Mouse (Mus musculus): ENCODE data around the gene Mcmbp. TPM values are rescaled to one million over a fixed set of nuclear protein-coding genes. Genes with fewer than 3 reads are reported as not detected.

The Mcmbp gene
- 10 to 100 TPM; 21.2 to 24.0 TPM for total RNA-seq (2021)
- long read RNA-seq, experiment 1, full-length matches to known transcripts = 18 of 21 reads
- long read RNA-seq, experiment 1, partial matches to known transcripts = 1 of 21 reads
- long read RNA-seq, experiment 1, other reads (novel, unspliced or antisense) = 2 of 21 reads
- long read RNA-seq, experiment 2, full-length matches to known transcripts = 12 of 15 reads
- long read RNA-seq, experiment 2, partial matches to known transcripts = 2 of 15 reads
- long read RNA-seq, experiment 2, other reads (novel, unspliced or antisense) = 1 of 15 reads

GRCm38 (mm10) chr7:128740334-128740733, at the start of gene Mcmbp:
Mcmbp (minus strand) TSS chr7:128740495.
- DNase-seq (ENCODE audit: low spot score in 2 of 2) = peak; percentile 95 to 97
- intact Hi-C loops (cut with DNase I) = no loop called here

DNA sequence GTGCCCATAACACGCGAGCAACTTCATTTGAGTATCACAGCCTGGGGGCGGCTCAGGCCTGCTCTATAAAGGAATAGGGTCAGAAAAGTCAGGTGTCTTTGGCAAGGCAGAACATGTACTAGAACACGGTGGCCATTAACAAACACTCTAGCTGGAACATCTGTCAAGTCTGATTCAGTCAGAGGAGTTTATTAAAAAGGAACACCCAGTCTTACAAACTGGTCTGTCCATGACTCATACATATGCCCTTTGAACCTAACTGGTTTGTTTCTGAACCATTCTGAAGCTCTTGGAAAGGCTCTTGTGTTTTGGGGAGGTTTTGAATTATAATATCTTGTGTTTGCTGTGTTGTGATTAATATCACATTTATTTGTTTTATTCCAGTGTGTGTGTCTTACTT, 49.8 kb upstream of the Mcmbp start:
- intact Hi-C loops (cut with DNase I) = no loop called here
- no peak for DNase-seq (ENCODE audit: low spot score in 2 of 2)

DNA sequence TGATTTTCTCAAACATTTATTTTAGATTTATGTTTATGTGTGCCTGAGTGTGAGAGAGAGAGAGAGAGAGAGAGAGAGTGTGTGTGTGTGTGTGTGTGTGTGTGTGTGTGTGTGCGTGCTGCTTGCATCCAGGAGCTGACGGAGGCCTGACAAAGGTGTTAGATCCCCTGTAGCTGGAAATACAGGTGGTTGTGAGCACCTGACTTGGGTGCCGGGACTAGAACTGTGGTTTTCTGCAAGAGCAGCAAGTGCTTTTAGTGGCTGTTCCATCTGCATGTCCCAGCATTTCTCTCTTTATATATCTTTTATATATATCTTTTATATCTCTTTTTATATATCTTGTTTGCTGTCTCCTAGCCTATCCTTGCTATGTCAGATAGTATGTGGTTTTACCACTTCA, 41.6 kb upstream of the Mcmbp start:
- no peak for DNase-seq (ENCODE audit: low spot score in 2 of 2)
- intact Hi-C loops (cut with DNase I) = no loop called here

- intact Hi-C loops (cut with DNase I) = loop anchor here (10.0 kb wide), 1 partner anchor 845 kb away; no protein-coding TSS in a partner anchor
- peak; percentile 71 to 75 for DNase-seq (ENCODE audit: low spot score in 2 of 2)
Measured at GRCm38 (mm10) chr7:128779305-128779704, 39.0 kb upstream of the Mcmbp start.

DNA sequence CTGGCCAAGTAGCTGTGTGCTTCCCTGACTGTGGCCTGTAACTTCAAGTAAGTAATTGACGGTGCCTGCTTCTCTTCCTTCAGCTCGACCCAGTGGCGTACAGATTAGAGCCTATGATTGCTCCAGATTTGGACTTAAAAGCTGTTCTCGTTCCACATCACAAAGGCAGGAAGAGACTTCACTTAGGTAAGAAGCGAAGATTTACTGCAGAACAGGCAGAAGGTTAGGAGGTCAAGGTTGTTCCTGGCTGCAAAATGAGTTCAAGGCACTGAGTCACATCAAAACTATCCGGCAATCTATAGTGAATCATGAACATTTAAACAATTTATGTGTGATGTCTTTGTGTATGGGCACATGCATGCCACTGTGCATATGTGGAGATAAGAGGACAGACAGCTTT, 36.9 kb upstream of the Mcmbp start:
- intact Hi-C loops (cut with DNase I) = loop anchor here (10.0 kb wide), 1 partner anchor 848 kb away; no protein-coding TSS in a partner anchor
- DNase-seq (ENCODE audit: low spot score in 2 of 2) = no peak

DNA sequence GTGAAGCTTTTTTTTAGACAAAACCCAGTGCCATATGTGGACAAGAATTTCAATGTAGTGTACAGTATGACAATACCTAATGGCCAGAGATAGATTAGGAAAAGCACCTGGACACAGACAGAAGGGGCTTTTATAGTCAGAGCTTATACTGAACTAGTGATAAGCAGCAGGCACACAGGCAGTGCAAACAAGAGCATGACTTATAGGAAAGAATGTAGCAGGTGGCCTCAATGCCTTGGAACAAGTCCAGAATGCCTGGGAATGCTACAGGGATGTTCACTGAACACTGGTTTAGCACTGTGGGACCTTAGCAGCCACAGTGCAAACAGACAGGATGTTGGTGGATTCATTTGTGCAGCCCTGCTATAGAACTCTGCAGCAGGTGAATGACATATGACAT, 26.4 kb upstream of the Mcmbp start:
- DNase-seq (ENCODE audit: low spot score in 2 of 2) = no peak
- intact Hi-C loops (cut with DNase I) = no loop called here

- no peak for DNase-seq (ENCODE audit: low spot score in 2 of 2)
- intact Hi-C loops (cut with DNase I) = no loop called here
Measured at GRCm38 (mm10) chr7:128758948-128759347, 18.7 kb upstream of the Mcmbp start.

DNA sequence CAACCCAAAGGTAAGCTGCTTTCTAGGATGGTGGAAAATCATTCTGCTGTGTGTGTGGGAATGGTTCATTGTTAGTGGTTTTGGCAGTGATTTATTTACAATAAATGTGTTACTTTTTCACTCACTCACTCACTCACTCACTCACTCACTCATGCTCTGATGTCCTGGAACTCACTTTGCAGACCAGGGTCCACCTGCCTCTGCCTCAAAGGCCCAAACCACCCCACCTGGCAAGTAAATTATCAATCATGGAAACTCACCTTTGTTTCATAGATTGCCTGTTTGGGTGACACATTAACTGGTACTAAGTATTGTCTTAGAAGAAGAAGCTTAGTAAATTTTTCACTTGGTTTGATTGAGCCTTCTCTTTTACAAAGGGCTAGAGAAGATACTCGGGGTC, 15.1 kb upstream of the Mcmbp start:
- intact Hi-C loops (cut with DNase I) = no loop called here

DNA sequence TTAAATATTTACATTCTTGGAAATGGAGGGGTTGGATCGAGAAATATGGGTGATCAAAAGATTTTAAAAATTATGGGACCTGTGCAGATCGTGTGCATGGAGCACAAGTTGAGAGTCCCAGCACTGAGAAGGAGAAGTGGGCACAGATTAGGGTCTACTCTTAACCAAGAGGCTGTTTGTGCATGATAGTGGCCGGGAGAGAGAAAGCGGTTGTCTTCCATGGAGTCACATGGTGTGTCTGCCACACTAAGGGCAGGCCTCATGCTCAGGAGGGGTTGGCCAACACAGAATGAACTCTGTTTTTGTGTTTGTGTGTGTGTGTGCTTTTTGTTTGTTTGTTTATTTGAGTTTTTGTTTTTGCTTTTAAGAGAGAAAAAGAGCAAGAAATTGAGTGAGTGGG, 11.7 kb upstream of the Mcmbp start:
- DNase-seq (ENCODE audit: low spot score in 2 of 2) = no peak
- intact Hi-C loops (cut with DNase I) = no loop called here

More for the DNA sequence above, 15.1 kb upstream of the Mcmbp start:
- no peak for DNase-seq (ENCODE audit: low spot score in 2 of 2)

DNA sequence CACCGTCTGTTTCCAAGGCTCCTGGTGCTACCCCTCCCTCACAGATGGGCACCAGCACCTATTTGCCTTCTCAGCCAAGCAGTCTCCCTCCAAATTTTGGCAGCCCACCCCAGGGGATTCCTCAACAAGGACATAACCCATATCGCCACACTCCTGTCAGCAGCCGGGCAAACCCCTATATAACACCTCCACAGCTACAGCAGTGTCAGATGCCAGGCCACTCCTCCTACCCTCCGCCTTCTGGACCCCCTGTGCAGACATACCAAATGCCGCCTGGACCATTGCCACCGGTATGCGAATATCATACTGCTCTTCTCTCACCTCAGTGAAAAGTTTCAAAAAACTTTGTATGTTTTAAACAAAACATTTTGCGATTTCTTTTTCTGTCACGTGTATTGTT, 10.0 kb upstream of the Mcmbp start:
- DNase-seq (ENCODE audit: low spot score in 2 of 2) = no peak
- intact Hi-C loops (cut with DNase I) = no loop called here

- intact Hi-C loops (cut with DNase I) = no loop called here
- peak; percentile 27 to 44 for DNase-seq (ENCODE audit: low spot score in 2 of 2)
Measured at GRCm38 (mm10) chr7:128748758-128749157, 8.5 kb upstream of the Mcmbp start.

DNA sequence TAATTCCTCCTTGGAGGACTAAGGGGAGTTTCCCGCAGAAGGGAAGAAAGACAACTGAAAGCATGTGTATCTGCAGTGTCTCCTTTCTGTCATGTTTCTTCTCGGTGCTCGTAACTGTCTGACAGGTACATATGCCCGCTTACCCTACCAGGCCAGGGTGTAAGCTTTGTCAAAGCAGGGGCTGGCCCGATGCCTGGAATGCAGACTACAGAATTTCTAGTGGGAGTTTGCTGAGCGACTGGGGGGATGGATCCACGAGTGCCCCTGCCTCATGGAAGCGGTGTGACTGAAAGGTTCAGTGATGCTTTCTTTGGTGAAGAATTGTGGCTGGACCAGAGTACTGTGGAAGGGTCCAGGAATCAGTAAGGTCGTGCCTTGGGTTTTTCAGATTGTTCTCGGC, 5.9 kb upstream of the Mcmbp start:
- no peak for DNase-seq (ENCODE audit: low spot score in 2 of 2)
- intact Hi-C loops (cut with DNase I) = no loop called here

GRCm38 (mm10) chr7:128744684-128745485, 4.6 kb upstream of the Mcmbp start, which contains the start of gene Sec23ip:
Sec23ip (plus strand) TSS chr7:128744943.
- intact Hi-C loops (cut with DNase I) = no loop called here
- DNase-seq (ENCODE audit: low spot score in 2 of 2) = peak; percentile 99

DNA sequence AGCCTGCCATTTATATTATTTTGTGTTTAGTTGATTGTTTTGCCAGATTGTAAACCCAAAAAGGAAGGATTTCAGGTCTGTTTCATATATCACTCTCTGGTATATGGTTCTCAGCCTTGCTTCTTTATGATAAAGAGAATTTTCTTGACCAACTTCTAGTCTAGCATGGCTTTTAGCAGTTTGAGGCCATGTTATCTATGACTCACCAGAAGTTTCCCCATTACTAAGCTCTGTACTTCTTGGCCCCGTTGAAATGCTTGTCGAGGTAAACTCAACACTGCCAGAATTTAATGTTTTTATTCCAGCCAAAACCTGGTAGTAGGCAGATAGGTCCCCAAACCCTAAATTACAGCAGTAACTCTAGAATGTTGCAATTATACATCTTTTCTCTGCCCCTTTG, 3.6 kb upstream of the Mcmbp start:
- DNase-seq (ENCODE audit: low spot score in 2 of 2) = no peak
- intact Hi-C loops (cut with DNase I) = no loop called here

GRCm38 (mm10) chr7:128739462-128740277, 625 bp downstream of the Mcmbp start:
- DNase-seq (ENCODE audit: low spot score in 2 of 2) = peak in 1 of 2 experiments; percentile 34
- intact Hi-C loops (cut with DNase I) = no loop called here

GRCm38 (mm10) chr7:128739116-128739461, 1.2 kb downstream of the Mcmbp start:
- DNase-seq (ENCODE audit: low spot score in 2 of 2) = no peak
- intact Hi-C loops (cut with DNase I) = no loop called here

DNA sequence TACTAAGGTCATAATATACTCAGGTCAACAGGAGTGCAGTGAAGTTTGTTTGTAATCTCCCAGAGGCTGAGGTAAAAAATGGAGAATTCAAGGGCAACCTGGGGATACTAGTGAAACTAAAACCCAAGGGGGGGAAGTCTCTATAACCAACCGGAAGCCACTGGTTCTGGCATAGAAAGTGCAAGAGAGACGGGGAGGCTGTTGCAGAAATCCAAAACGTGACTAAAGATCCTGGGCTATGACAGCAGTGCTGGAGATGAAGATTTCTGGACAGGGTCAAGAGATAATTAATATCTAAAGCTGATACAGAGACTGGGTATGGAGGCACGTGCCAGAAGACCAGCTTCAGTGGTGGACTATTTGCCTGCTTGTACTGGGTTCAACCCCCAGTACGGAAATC, 2.3 kb downstream of the Mcmbp start:
- DNase-seq (ENCODE audit: low spot score in 2 of 2) = no peak
- intact Hi-C loops (cut with DNase I) = no loop called here

DNA sequence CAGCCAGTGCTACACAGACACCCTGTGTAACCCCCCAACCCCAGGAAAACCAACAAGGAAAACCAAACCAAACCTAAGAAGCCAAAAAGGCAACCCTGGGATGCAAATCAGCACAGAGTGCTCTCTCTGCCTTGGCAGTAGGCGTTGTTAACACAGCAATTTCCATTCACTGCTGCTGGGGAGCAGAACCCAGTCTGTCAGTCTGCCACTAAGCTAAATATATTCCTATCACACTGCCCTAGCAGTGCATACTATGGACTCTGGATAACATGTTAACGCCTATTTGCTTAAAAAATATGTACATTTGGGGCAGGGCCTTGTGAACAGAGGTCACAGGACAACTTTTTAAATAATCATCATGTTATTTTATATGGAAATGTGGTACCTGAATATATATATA, 8.7 kb downstream of the Mcmbp start:
- intact Hi-C loops (cut with DNase I) = no loop called here
- DNase-seq (ENCODE audit: low spot score in 2 of 2) = no peak

DNA sequence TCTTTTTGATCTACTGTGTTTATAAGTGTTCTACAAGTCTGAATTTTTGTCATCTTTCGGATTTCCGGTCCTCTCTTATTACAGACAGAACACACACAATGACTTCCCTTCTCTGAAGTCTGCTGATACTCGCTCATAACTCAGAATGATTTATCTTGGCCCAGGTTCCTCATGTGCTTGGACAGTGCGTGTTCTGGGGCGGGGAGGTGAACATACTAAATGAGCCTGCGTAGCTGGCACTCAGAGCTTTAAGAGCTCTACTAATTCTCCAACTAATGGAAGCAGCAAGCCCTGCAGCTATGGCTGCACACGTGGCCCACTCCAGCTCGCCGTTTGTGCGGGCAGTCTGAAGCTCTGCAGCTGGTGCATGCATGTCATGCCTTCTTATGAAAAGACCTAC, 11.6 kb downstream of the Mcmbp start:
- intact Hi-C loops (cut with DNase I) = no loop called here

DNA sequence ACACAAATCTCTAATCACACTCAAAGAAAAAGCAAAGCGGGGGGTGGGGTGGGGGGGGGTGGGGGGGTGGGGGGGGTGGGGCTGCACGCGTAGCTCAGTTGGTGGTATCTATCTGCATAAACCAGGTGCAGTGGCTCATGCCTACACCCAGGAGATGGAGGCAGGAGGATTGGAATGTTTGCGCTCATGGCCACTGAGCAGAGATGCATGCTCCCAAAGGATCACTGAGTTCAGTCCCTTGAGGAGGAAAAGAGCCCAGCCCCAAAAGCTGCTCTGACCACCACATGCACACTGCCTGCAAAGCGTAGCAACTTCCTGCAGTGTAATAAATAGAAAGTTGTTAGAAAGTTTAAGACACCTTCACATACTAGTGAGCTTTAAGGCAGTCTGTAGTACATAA, 12.6 kb downstream of the Mcmbp start:
- intact Hi-C loops (cut with DNase I) = no loop called here
- DNase-seq (ENCODE audit: low spot score in 2 of 2) = no peak

More for the DNA sequence above, 11.6 kb downstream of the Mcmbp start:
- no peak for DNase-seq (ENCODE audit: low spot score in 2 of 2)
